Mouse (Mus musculus) liver, adult 2 months (tissue): ENCODE measurements around the gene Adam10.

Source experiments
- CTCF ChIP-seq: fragments of 200-500 bp; IDR thresholded peaks from 2 replicates; pipeline ENCODE4 v1.5.1; 2011; ENCODE audit warnings: low read depth, low read length, control low read depth
- POLR2A ChIP-seq: fragments of 200-500 bp; IDR thresholded peaks from 2 replicates; pipeline ENCODE4 v1.6.1; 2011; ENCODE audit warnings: low read length, control low read depth; ENCODE audit not compliant: insufficient read depth; ENCODE audit errors: extremely low read depth

- no peak for TF ChIP-seq CTCF
- TF ChIP-seq POLR2A: no peak
Measured at GRCm38 (mm10) chr9:70688301-70688968, 9.6 kb downstream of the Adam10 start.
